Mouse (Mus musculus) small intestine, adult 2 months (tissue): ENCODE results near the gene Cacng6. TPM values are rescaled to one million over a fixed set of nuclear protein-coding genes. Genes with fewer than 3 reads are reported as not detected.

ENCODE experiments used
- H3K27ac ChIP-seq: fragments of 200-500 bp; 2 replicates; pipeline ENCODE4 v1.5.1; 2012; ENCODE audit warnings: low read depth, low read length, control low read depth, inconsistent platforms; ENCODE audit not compliant: insufficient read depth
- H3K27me3 ChIP-seq: fragments of 200-500 bp; 2 replicates; pipeline ENCODE4 v1.6.1; 2012; ENCODE audit warnings: mild to moderate bottlenecking, moderate library complexity, low read length, inconsistent platforms; ENCODE audit not compliant: control insufficient read depth, insufficient read depth
- H3K36me3 ChIP-seq: fragments of 200-500 bp; 2 replicates; pipeline ENCODE4 v1.6.1; 2012; ENCODE audit warnings: mild to moderate bottlenecking, low read length, control low read depth, inconsistent platforms; ENCODE audit not compliant: control insufficient read depth, insufficient read depth
- H3K4me1 ChIP-seq: fragments of 200-500 bp; 2 replicates; pipeline ENCODE4 v1.6.1; 2012; ENCODE audit warnings: low read length, inconsistent platforms, mixed read lengths; ENCODE audit not compliant: control insufficient read depth, insufficient read depth, insufficient read length
- H3K4me3 ChIP-seq: fragments of 200-500 bp; 2 replicates; pipeline ENCODE4 v1.5.1; 2012; ENCODE audit warnings: low read depth, mild to moderate bottlenecking, control low read depth, inconsistent platforms, low read length, moderate library complexity
- CTCF ChIP-seq: fragments of 200-500 bp; IDR thresholded peaks from 2 replicates; pipeline ENCODE4 v1.5.1; 2012; ENCODE audit warnings: low read depth, mild to moderate bottlenecking, control low read depth, inconsistent platforms, low read length, moderate library complexity, mixed read lengths; ENCODE audit not compliant: insufficient replicate concordance, insufficient read length; ENCODE audit errors: extremely low read depth
- POLR2A ChIP-seq: fragments of 200-500 bp; IDR thresholded peaks from 2 replicates; pipeline ENCODE4 v1.6.1; 2012; ENCODE audit warnings: low read depth, mild to moderate bottlenecking, control low read depth, inconsistent platforms, low read length, moderate library complexity
- WGBS: fragments of 180-500 bp; shearing (Covaris S2); methylation state at CpG from one replicate; pipeline ENCODE4 v1.1.7; 2018; 5-methylcytosine and 5-hydroxymethylcytosine counted together
- polyA plus RNA-seq: library from polyadenylated mRNA; depleted of rRNA; stranded (reverse); fragments of >200 nt; gene quantifications from 2 replicates; pipeline ENCODE4 v1.2.3, GENCODE M21; 2012; rRNA removed

The Cacng6 gene
- polyA plus RNA-seq: 0.04 TPM in 1 of 2 replicates, not detected in the other

- no peak within 1 kb of the TSS for H3K27ac ChIP-seq
- H3K4me3 ChIP-seq: no peak within 1 kb of the TSS
- no peak for TF ChIP-seq POLR2A
- TF ChIP-seq CTCF: no peak
- H3K4me1 ChIP-seq: peaks cover 5% of the 10 kb centered on the region
- 53% methylated on average over 4 of the region's 4 CpGs for WGBS
- no peaks in the 10 kb centered on the region for H3K36me3 ChIP-seq
- peaks cover 12% of the 10 kb centered on the region for H3K27me3 ChIP-seq
These were observed at the start of gene Cacng6 for GRCm38 (mm10) chr7:3423895-3424294. TSS of gene Cacng6 (plus strand) at chr7:3424195.

GRCm38 (mm10) chr7:3376831-3377230, 47.2 kb upstream of the Cacng6 start:
- WGBS: 48% methylated on average over 4 of the region's 4 CpGs
- Histone ChIP-seq H3K27me3 (no peaks in the 10 kb centered on the region), H3K4me1 (no peaks in the 10 kb centered on the region), H3K36me3 (no peaks in the 10 kb centered on the region), H3K4me3 (no peak overlapping the region), H3K27ac (no peak overlapping the region)
- peak; percentile 51; the same call in 1 of the 2 replicates for TF ChIP-seq CTCF
- TF ChIP-seq POLR2A: no peak

GRCm38 (mm10) chr7:3382123-3382522, 41.9 kb upstream of the Cacng6 start:
- no peak for TF ChIP-seq POLR2A
- TF ChIP-seq CTCF: no peak

GRCm38 (mm10) chr7:3384807-3385319, 39.1 kb upstream of the Cacng6 start:
- TF ChIP-seq POLR2A: no peak
- no peak for TF ChIP-seq CTCF
- whole genome bisulfite sequencing: 88% methylated on average over 5 of the region's 5 CpGs

More at GRCm38 (mm10) chr7:3382123-3382522, 41.9 kb upstream of the Cacng6 start:
- 75% methylated on average over 9 of the region's 9 CpGs for WGBS
- Histone ChIP-seq H3K27ac (no peak overlapping the region), H3K4me3 (no peak overlapping the region), H3K4me1 (no peaks in the 10 kb centered on the region), H3K27me3 (no peaks in the 10 kb centered on the region), H3K36me3 (no peaks in the 10 kb centered on the region)

GRCm38 (mm10) chr7:3386036-3386730, 37.8 kb upstream of the Cacng6 start:
- H3K36me3 ChIP-seq: no peaks in the 10 kb centered on the region
- H3K4me3 ChIP-seq: no peak overlapping the region
- H3K4me1 ChIP-seq: no peaks in the 10 kb centered on the region
- 72% methylated on average over 6 of the region's 6 CpGs for WGBS
- H3K27me3 ChIP-seq: peaks cover 2% of the 10 kb centered on the region; the same call in 1 of the 2 replicates
- no peak overlapping the region for H3K27ac ChIP-seq
- TF ChIP-seq CTCF: no peak

More at GRCm38 (mm10) chr7:3384807-3385319, 39.1 kb upstream of the Cacng6 start:
- H3K4me3 ChIP-seq: no peak overlapping the region
- H3K27ac ChIP-seq: no peak overlapping the region
- no peaks in the 10 kb centered on the region for H3K36me3 ChIP-seq
- H3K27me3 ChIP-seq: peaks cover 2% of the 10 kb centered on the region; the same call in 1 of the 2 replicates
- no peaks in the 10 kb centered on the region for H3K4me1 ChIP-seq

GRCm38 (mm10) chr7:3387761-3388160, 36.2 kb upstream of the Cacng6 start:
- H3K4me3 ChIP-seq: no peak overlapping the region
- H3K4me1 ChIP-seq: no peaks in the 10 kb centered on the region
- no peak overlapping the region for H3K27ac ChIP-seq
- TF ChIP-seq CTCF (no peak), POLR2A (no peak)
- WGBS: 77% methylated on average over 18 of the region's 18 CpGs
- peaks cover 5% of the 10 kb centered on the region; the same call in 1 of the 2 replicates for H3K27me3 ChIP-seq
- H3K36me3 ChIP-seq: no peaks in the 10 kb centered on the region

- Histone ChIP-seq H3K4me1 (no peaks in the 10 kb centered on the region), H3K27ac (no peak overlapping the region), H3K4me3 (no peak overlapping the region), H3K36me3 (no peaks in the 10 kb centered on the region), H3K27me3 (peaks cover 5% of the 10 kb centered on the region; the same call in 1 of the 2 replicates)
- 44% methylated on average over 6 of the region's 6 CpGs for WGBS
- TF ChIP-seq CTCF (no peak), POLR2A (no peak)
These were observed 35.1 kb upstream of the Cacng6 start for GRCm38 (mm10) chr7:3388885-3389284.
